Mouse (Mus musculus): ENCODE measurements around the gene Ptger4.

DNA sequence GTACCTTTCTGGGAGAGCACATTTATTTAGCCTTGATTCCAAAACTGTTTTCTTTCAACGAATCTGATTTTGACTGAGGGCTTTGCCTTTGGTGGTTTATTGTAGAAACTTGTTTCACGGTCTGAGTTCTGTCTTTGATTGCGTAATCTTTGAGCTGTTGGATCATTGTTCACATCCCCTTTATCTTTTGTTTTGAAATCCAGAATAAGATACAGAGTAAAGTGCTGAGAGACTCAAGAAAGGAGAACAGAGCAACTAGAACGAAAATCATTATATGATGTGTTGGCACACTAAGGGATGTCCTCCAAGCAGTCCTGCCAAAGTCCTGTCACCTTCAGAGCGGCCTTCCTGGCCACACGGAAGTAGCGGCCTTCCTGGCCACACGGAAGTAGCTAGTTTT lies 44.4 kb upstream of the Ptger4 start:
- TF ChIP-seq SIN3A (IDR thresholded peaks at IDR 0.05; ENCODE audit: low read length) (no peak), ZKSCAN1 (IDR thresholded peaks at IDR 0.05; ENCODE audit: low read depth, low read length) (no peak), SMC3 (IDR thresholded peaks at IDR 0.05; ENCODE audit: low read depth, low read length) (no peak), POLR2A (IDR thresholded peaks at IDR 0.05; ENCODE audit: control insufficient read depth in 1 of 2, insufficient read depth in 1 of 2, low read depth in 1 of 2, low read length in 2 of 2, poor library complexity in 1 of 2) (no peak), JUND (IDR thresholded peaks at IDR 0.05; ENCODE audit: low read depth, low read length) (no peak), EP300 (IDR thresholded peaks at IDR 0.05; ENCODE audit: low read depth in 1 of 2, low read length in 2 of 2) (no peak), CTCF (IDR thresholded peaks at IDR 0.05 in 2 of 3, conservative IDR thresholded peaks at IDR 0.05 in 1 of 3; ENCODE audit: control insufficient read depth in 1 of 3, insufficient read depth in 1 of 3, low read depth in 2 of 3, low read length in 3 of 3, poor library complexity in 1 of 3, severe bottlenecking in 1 of 3) (no peak), MAZ (IDR thresholded peaks at IDR 0.05; ENCODE audit: low read depth, low read length) (no peak)
